Mouse (Mus musculus) brain, embryonic 14.5 days (tissue): ENCODE data around the gene Cacnb4.

Experiments used
- CTCF ChIP-seq: fragments of 200-500 bp; IDR thresholded peaks from 2 replicates; pipeline ENCODE4 v1.5.1; 2012; ENCODE audit warnings: inconsistent platforms, mild to moderate bottlenecking, moderate library complexity, borderline replicate concordance; ENCODE audit not compliant: insufficient read depth, insufficient read length; ENCODE audit errors: extremely low read depth
- POLR2A ChIP-seq: fragments of 200-500 bp; IDR thresholded peaks from 2 replicates; pipeline ENCODE4 v1.6.1; 2012; ENCODE audit warnings: mild to moderate bottlenecking, inconsistent platforms, borderline replicate concordance; ENCODE audit not compliant: poor library complexity, insufficient read depth, insufficient read length, severe bottlenecking; ENCODE audit errors: extremely low read depth

GRCm38 (mm10) chr2:52635358-52635757, 41.3 kb downstream of the Cacnb4 start:
- no peak for TF ChIP-seq POLR2A
- TF ChIP-seq CTCF, result no peak
